Mouse (Mus musculus) megakaryocyte, embryonic 14.5 days (primary cell): ENCODE measurements around the gene Pcdh17.

Source experiments
- FLI1 ChIP-seq: IDR thresholded peaks from 2 replicates; pipeline ENCODE4 v1.6.1; 2012; ENCODE audit warnings: low read length, inconsistent platforms, mixed read lengths
- GATA1 ChIP-seq: IDR thresholded peaks from 3 replicates; pipeline ENCODE4 v1.6.1; 2012; ENCODE audit warnings: mixed read lengths, low read length, inconsistent platforms, borderline replicate concordance

- TF ChIP-seq GATA1, result no peak
- TF ChIP-seq FLI1, result no peak
Measured at GRCm38 (mm10) chr14:84454074-84454845, 10.9 kb downstream of the Pcdh17 start.
